Mouse (Mus musculus): ENCODE data around the gene Ece1. TPM values are rescaled to one million over a fixed set of nuclear protein-coding genes. Genes with fewer than 3 reads are reported as not detected.

Ece1 gene
- total and polyA plus RNA-seq, 3 experiments, result 27.3 to 120 (median 102) TPM

GRCm38 (mm10) chr4:137908915-137909314 is 46.9 kb downstream of the Ece1 start:
- Histone ChIP-seq H3K9ac (ENCODE audit: low read depth, low read length) (no peak overlapping the region), H3K27ac (no peak overlapping the region), H3K4me1 (ENCODE audit: control insufficient read depth, insufficient read depth, low read length) (peaks cover 5% of the 10 kb centered on the region), H3K79me2 (replicated peaks; ENCODE audit: control insufficient read depth, insufficient read depth, low read length) (no peaks in the 10 kb centered on the region), H3K27me3 (ENCODE audit: control insufficient read depth, insufficient read depth, low read length) (no peaks in the 10 kb centered on the region), H3K36me3 (ENCODE audit: control insufficient read depth, insufficient read depth, low read length) (no peaks in the 10 kb centered on the region), H3K4me3 (no peak overlapping the region)
- no peak for DNase-seq
- TF ChIP-seq EP300 (IDR thresholded peaks at IDR 0.05; ENCODE audit: insufficient read depth, low read depth, low read length), result no peak
- TF ChIP-seq CTCF (IDR thresholded peaks at IDR 0.05), result no peak
- no peak for TF ChIP-seq POLR2A (IDR thresholded peaks at IDR 0.05; ENCODE audit: insufficient read depth, low read depth, low read length)
- intact Hi-C loops (cut with DNase I), result no loop called here
- WGBS, result 77% methylated on average over 4 of the region's 4 CpGs

GRCm38 (mm10) chr4:137909471-137909870 is 47.4 kb downstream of the Ece1 start:
- Histone ChIP-seq H3K27ac (no peak overlapping the region), H3K79me2 (replicated peaks; ENCODE audit: control insufficient read depth, insufficient read depth, low read length) (no peaks in the 10 kb centered on the region), H3K4me3 (no peak overlapping the region), H3K9ac (ENCODE audit: low read depth, low read length) (no peak overlapping the region), H3K27me3 (ENCODE audit: control insufficient read depth, insufficient read depth, low read length) (no peaks in the 10 kb centered on the region), H3K4me1 (ENCODE audit: control insufficient read depth, insufficient read depth, low read length) (peaks cover 5% of the 10 kb centered on the region), H3K36me3 (ENCODE audit: control insufficient read depth, insufficient read depth, low read length) (no peaks in the 10 kb centered on the region)
- TF ChIP-seq POLR2A (IDR thresholded peaks at IDR 0.05; ENCODE audit: insufficient read depth, low read depth, low read length) (no peak), EP300 (IDR thresholded peaks at IDR 0.05; ENCODE audit: insufficient read depth, low read depth, low read length) (no peak), CTCF (IDR thresholded peaks at IDR 0.05) (no peak)
- 51% methylated on average over 4 of the region's 4 CpGs for WGBS
- DNase-seq, result no peak
- intact Hi-C loops (cut with DNase I), result no loop called here

GRCm38 (mm10) chr4:137910382-137911009 is 48.5 kb downstream of the Ece1 start:
- no peak overlapping the region for H3K9ac ChIP-seq (ENCODE audit: low read depth, low read length)
- TF ChIP-seq EP300 (IDR thresholded peaks at IDR 0.05; ENCODE audit: insufficient read depth, low read depth, low read length) (no peak), CTCF (IDR thresholded peaks at IDR 0.05) (peak; percentile 70), POLR2A (IDR thresholded peaks at IDR 0.05; ENCODE audit: insufficient read depth, low read depth, low read length) (no peak)
- H3K4me1 ChIP-seq (ENCODE audit: control insufficient read depth, insufficient read depth, low read length), result peaks cover 5% of the 10 kb centered on the region
- peak in 1 of 2 experiments; percentile 65 for DNase-seq
- no peak overlapping the region for H3K27ac ChIP-seq
- intact Hi-C loops (cut with DNase I), result loop anchor here (2.0 kb wide), 2 partner anchors 34 to 42 kb away; no protein-coding TSS in a partner anchor
- no peaks in the 10 kb centered on the region for H3K27me3 ChIP-seq (ENCODE audit: control insufficient read depth, insufficient read depth, low read length)
- over 99% methylated on average over 5 of the region's 5 CpGs for WGBS
- H3K4me3 ChIP-seq, result no peak overlapping the region
- no peaks in the 10 kb centered on the region for H3K79me2 ChIP-seq (replicated peaks; ENCODE audit: control insufficient read depth, insufficient read depth, low read length)
- no peaks in the 10 kb centered on the region for H3K36me3 ChIP-seq (ENCODE audit: control insufficient read depth, insufficient read depth, low read length)

- no peak overlapping the region for H3K27ac ChIP-seq
- no peak for TF ChIP-seq POLR2A (IDR thresholded peaks at IDR 0.05; ENCODE audit: insufficient read depth, low read depth, low read length)
- no peak for TF ChIP-seq EP300 (IDR thresholded peaks at IDR 0.05; ENCODE audit: insufficient read depth, low read depth, low read length)
- TF ChIP-seq CTCF (IDR thresholded peaks at IDR 0.05), result no peak
- WGBS, result 87% methylated on average over 8 of the region's 8 CpGs
- H3K4me1 ChIP-seq (ENCODE audit: control insufficient read depth, insufficient read depth, low read length), result peaks cover 5% of the 10 kb centered on the region
- H3K27me3 ChIP-seq (ENCODE audit: control insufficient read depth, insufficient read depth, low read length), result no peaks in the 10 kb centered on the region
- no peak for DNase-seq
- no peak overlapping the region for H3K4me3 ChIP-seq
- H3K79me2 ChIP-seq (replicated peaks; ENCODE audit: control insufficient read depth, insufficient read depth, low read length), result no peaks in the 10 kb centered on the region
- no peak overlapping the region for H3K9ac ChIP-seq (ENCODE audit: low read depth, low read length)
- no peaks in the 10 kb centered on the region for H3K36me3 ChIP-seq (ENCODE audit: control insufficient read depth, insufficient read depth, low read length)
- intact Hi-C loops (cut with DNase I), result loop anchor here (2.0 kb wide), 3 partner anchors 19 to 41 kb away; no protein-coding TSS in a partner anchor
Measured at GRCm38 (mm10) chr4:137911657-137912056, 49.6 kb downstream of the Ece1 start.

GRCm38 (mm10) chr4:137912768-137913305 is 50.8 kb downstream of the Ece1 start:
- Histone ChIP-seq H3K27me3 (ENCODE audit: control insufficient read depth, insufficient read depth, low read length) (no peaks in the 10 kb centered on the region), H3K36me3 (ENCODE audit: control insufficient read depth, insufficient read depth, low read length) (no peaks in the 10 kb centered on the region), H3K4me3 (peak overlapping the region; percentile 50), H3K79me2 (replicated peaks; ENCODE audit: control insufficient read depth, insufficient read depth, low read length) (no peaks in the 10 kb centered on the region), H3K9ac (ENCODE audit: low read depth, low read length) (peak overlapping the region; percentile 50), H3K4me1 (ENCODE audit: control insufficient read depth, insufficient read depth, low read length) (peaks cover 3% of the 10 kb centered on the region), H3K27ac (peak overlapping the region; percentile 26)
- no peak for TF ChIP-seq EP300 (IDR thresholded peaks at IDR 0.05; ENCODE audit: insufficient read depth, low read depth, low read length)
- TF ChIP-seq CTCF (IDR thresholded peaks at IDR 0.05), result no peak
- no peak for TF ChIP-seq POLR2A (IDR thresholded peaks at IDR 0.05; ENCODE audit: insufficient read depth, low read depth, low read length)
- no peak for DNase-seq
- intact Hi-C loops (cut with DNase I), result loop anchor here (2.0 kb wide), 1 partner anchor 18 kb away; no protein-coding TSS in a partner anchor
- 46% methylated on average over 13 of the region's 13 CpGs for WGBS
